Mouse (Mus musculus): ENCODE results near the gene A830031A19Rik.

DNA sequence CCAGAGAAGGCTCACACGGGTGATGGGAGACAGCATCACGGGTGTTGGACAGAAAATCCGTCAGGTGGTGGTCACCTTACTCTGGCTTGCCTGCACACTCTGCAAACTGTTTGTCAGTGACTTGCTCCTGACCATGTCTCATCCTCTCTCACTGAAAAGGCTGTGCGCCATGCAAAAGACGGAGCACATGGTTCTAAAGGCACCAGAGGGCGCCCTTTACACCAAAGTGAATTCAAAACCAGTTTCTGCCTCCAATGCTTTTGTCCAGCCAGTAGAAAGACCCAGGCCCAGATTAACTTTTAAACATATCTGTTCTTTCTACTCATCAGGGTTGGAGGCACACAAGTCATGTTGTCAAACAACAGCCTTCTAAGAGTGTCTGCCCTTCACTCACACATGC is 22.0 kb downstream of the A830031A19Rik start:
- TF ChIP-seq CTCF (IDR thresholded peaks at IDR 0.05) (peak; percentile 25; the same call in 1 of the 2 replicates), POLR2A (IDR thresholded peaks at IDR 0.05; ENCODE audit: insufficient read depth, low read depth, low read length) (no peak)

Data from heart, adult 2 months (tissue).